Mouse (Mus musculus) MN1 (cell line): ENCODE measurements around the gene Btbd8.

ENCODE experiments used
- DNase-seq: peaks from one replicate; pipeline ENCODE4 v3.0.0-alpha.2; 2016; ENCODE audit warnings: low spot score

The Btbd8 gene

GRCm38 (mm10) chr5:107516087-107516486, 78.3 kb downstream of the Btbd8 start:
- no peak for DNase-seq

- DNase-seq: no peak
Measured at GRCm38 (mm10) chr5:107518602-107519001, 80.8 kb downstream of the Btbd8 start.

- no peak for DNase-seq
Measured at GRCm38 (mm10) chr5:107521386-107521785, 83.6 kb downstream of the Btbd8 start.

DNA sequence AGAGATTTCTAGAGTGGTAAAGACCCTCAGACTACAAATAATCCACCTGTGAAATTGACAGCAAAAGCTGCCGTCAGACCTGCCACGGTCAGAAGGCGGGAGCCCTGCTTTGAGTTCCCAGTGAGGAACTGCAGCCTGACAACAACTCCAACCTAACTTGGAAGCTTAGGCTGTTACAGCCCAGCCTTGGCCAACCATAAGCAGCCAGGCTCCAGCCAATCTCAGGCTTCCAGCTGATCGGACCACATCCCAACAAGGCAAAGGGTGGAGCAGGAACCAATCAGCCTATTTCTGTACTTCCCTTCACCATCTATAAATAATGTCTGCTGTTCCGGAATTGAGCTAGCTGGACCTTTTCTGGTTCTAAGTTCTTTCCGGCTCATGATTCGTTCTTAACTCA, 84.1 kb downstream of the Btbd8 start:
- DNase-seq: no peak

DNA sequence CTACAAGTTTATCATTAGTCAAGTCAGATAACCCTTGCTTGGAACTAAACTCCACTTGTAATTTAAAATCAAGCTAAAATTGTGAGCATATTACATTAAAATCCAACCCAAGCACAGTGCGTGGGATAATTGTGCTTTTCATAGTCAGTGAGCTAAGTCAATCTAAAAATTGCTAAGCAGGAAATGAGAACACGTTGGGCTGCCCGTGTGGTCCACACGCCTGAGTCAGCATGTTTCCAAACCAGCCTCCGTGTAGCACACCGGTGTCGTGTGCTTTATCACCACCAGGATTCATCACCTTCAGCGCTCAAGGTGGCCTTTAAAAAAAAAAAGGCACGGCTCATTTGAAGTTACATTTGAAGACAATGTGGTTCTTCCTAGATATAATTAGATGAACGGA, 86.5 kb downstream of the Btbd8 start:
- DNase-seq: no peak

- DNase-seq: no peak
Measured at GRCm38 (mm10) chr5:107528856-107529255, 91.1 kb downstream of the Btbd8 start.

GRCm38 (mm10) chr5:107533590-107533989, 95.8 kb downstream of the Btbd8 start:
- DNase-seq: no peak

- DNase-seq: no peak
Measured at GRCm38 (mm10) chr5:107534581-107534980, 96.8 kb downstream of the Btbd8 start, which contains the start of gene 1700028K03Rik. 1700028K03Rik (plus strand) TSS chr5:107534709.

DNA sequence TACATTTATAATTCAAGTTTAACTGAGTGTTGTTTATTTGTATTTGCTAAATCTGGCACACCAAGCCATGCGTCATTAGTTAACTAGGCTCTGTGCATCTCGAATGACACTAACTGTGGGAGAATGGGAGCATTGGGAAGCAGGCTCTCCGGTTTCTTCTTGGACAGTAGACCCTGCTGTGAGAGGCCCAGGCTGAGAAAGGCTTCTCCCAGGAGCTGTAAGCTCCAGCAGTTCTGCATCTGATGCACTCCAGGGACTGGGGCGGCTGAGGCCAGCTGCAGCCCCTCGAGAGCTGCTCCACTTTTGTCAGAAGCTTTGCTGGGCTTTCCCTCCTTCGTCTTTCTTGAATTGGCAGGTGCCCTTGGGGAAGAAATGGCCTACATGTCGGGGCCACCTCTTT, 103.9 kb downstream of the Btbd8 start:
- no peak for DNase-seq

GRCm38 (mm10) chr5:107545927-107546326, 108.1 kb downstream of the Btbd8 start:
- no peak for DNase-seq

DNA sequence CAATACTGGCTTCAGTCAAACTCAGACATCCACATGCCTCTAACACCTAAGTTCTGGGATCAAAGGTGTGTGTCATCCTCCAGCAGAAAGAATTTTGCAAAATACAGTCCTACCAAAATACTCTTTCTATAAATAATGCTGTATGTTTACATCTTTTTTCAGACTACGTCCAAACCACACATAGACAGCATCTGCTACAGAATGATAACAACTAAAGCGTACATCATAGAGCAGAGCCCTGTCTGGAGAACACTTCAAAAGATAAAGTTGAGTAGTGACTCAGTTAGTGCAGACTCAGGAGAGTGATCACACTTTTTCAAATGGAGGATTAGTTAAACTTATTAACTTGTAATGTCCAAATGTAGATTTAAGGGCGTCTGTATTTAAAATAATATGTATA, 110.2 kb downstream of the Btbd8 start:
- DNase-seq: no peak

- DNase-seq: no peak
Measured at GRCm38 (mm10) chr5:107548444-107548843, 110.6 kb downstream of the Btbd8 start.

GRCm38 (mm10) chr5:107554336-107554735, 116.5 kb downstream of the Btbd8 start:
- no peak for DNase-seq

DNA sequence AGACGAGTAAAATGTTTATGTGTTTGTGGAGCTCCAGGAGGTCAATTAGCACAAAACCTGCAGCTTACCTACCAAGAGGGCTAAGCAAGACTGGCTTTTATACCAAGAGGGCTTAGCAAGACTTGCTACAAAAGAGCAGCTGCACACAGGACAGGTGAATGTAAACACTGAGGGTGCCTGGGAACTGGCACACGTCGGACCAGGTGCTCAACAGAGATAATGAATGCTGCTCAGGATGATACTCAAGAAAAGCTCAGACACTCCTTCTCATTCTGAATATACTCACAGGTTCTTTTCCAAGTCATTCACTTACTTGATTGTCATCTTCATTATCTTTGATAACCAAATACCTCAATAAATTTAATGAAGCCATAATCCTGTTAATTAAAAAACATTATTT, 119.2 kb downstream of the Btbd8 start:
- DNase-seq: no peak
